Mouse (Mus musculus) thymus, adult 2 months (tissue): ENCODE measurements at regions not wholly inside any gene's neighbourhood (a gene's known extent, or its start where the extent isn't known, plus 50 kb on each side); places are given as distances from the start of the nearest gene placed in this dataset.

Source experiments
- DNase-seq: peaks from one replicate; pipeline ENCODE4 v3.0.0; 2021
- H3K27ac ChIP-seq: fragments of 200-500 bp; 2 replicates; pipeline ENCODE4 v1.5.1; 2012; ENCODE audit warnings: low read length, control low read depth; ENCODE audit not compliant: control insufficient read depth, insufficient read depth
- H3K27me3 ChIP-seq: fragments of 200-500 bp; 2 replicates; pipeline ENCODE4 v1.6.1; 2012; ENCODE audit warnings: mild to moderate bottlenecking, low read length, moderate library complexity, mixed read lengths; ENCODE audit not compliant: control insufficient read depth, insufficient read depth
- H3K36me3 ChIP-seq: fragments of 200-500 bp; 2 replicates; pipeline ENCODE4 v1.6.1; 2012; ENCODE audit warnings: mild to moderate bottlenecking, low read length, moderate library complexity; ENCODE audit not compliant: control insufficient read depth, insufficient read depth
- H3K4me1 ChIP-seq: fragments of 200-500 bp; replicated peaks from 2 replicates; pipeline ENCODE4 v1.6.1; 2012; ENCODE audit warnings: low read length; ENCODE audit not compliant: control insufficient read depth, insufficient read depth
- H3K4me3 ChIP-seq: fragments of 200-500 bp; 2 replicates; pipeline ENCODE4 v1.5.1; 2012; ENCODE audit warnings: mild to moderate bottlenecking, low read length, control low read depth, moderate library complexity; ENCODE audit not compliant: control insufficient read depth, insufficient read depth
- CTCF ChIP-seq: fragments of 200-500 bp; IDR thresholded peaks from 2 replicates; pipeline ENCODE4 v1.5.1; 2012; ENCODE audit warnings: mild to moderate bottlenecking, control low read depth, low read length, moderate library complexity, borderline replicate concordance; ENCODE audit not compliant: control insufficient read depth, poor library complexity, insufficient read depth; ENCODE audit errors: extremely low read depth
- POLR2A ChIP-seq: fragments of 200-500 bp; IDR thresholded peaks from 2 replicates; pipeline ENCODE4 v1.6.1; 2012; ENCODE audit warnings: mild to moderate bottlenecking, low read length, control low read depth, moderate library complexity; ENCODE audit not compliant: control insufficient read depth, poor library complexity, insufficient read depth; ENCODE audit errors: extremely low read depth
- WGBS: fragments of 180-500 bp; shearing (Covaris S2); methylation state at CpG from one replicate; pipeline ENCODE4 v1.1.7; 2018; 5-methylcytosine and 5-hydroxymethylcytosine counted together

- 87% methylated on average over 8 of the region's 8 CpGs for WGBS
- no peak for TF ChIP-seq CTCF
- TF ChIP-seq POLR2A, result no peak
- H3K27me3 ChIP-seq, result no peaks in the 10 kb centered on the region
- H3K4me3 ChIP-seq, result no peak overlapping the region
- H3K27ac ChIP-seq, result no peak overlapping the region
- no peak for DNase-seq
- no peaks in the 10 kb centered on the region for H3K36me3 ChIP-seq
- no peaks in the 10 kb centered on the region for H3K4me1 ChIP-seq
Observed at GRCm38 (mm10) chr4:124126258-124126657, 208.4 kb upstream of the 4930535I16Rik start.

GRCm38 (mm10) chr4:124120334-124120733, 202.5 kb upstream of the 4930535I16Rik start:
- Histone ChIP-seq H3K27me3 (no peaks in the 10 kb centered on the region), H3K4me1 (no peaks in the 10 kb centered on the region), H3K4me3 (no peak overlapping the region), H3K36me3 (no peaks in the 10 kb centered on the region), H3K27ac (no peak overlapping the region)
- DNase-seq, result no peak
- TF ChIP-seq POLR2A, result no peak
- no peak for TF ChIP-seq CTCF
- 67% methylated on average over 6 of the region's 6 CpGs for WGBS

GRCm38 (mm10) chr4:124113856-124114345, 196.1 kb upstream of the 4930535I16Rik start:
- no peak for TF ChIP-seq POLR2A
- TF ChIP-seq CTCF, result no peak
- no peaks in the 10 kb centered on the region for H3K27me3 ChIP-seq
- no peak overlapping the region for H3K27ac ChIP-seq
- WGBS, result 83% methylated on average over 12 of the region's 12 CpGs
- H3K4me1 ChIP-seq, result no peaks in the 10 kb centered on the region
- H3K36me3 ChIP-seq, result no peaks in the 10 kb centered on the region
- no peak overlapping the region for H3K4me3 ChIP-seq
- DNase-seq, result no peak

GRCm38 (mm10) chr4:124110705-124111104, 192.9 kb upstream of the 4930535I16Rik start:
- Histone ChIP-seq H3K27ac (no peak overlapping the region), H3K4me1 (no peaks in the 10 kb centered on the region), H3K36me3 (no peaks in the 10 kb centered on the region), H3K27me3 (no peaks in the 10 kb centered on the region), H3K4me3 (no peak overlapping the region)
- 60% methylated on average over 8 of the region's 8 CpGs for WGBS
- DNase-seq, result peak; percentile 16
- TF ChIP-seq POLR2A (no peak), CTCF (no peak)

- WGBS, result 82% methylated on average over 3 of the region's 3 CpGs
- no peak for TF ChIP-seq CTCF
- TF ChIP-seq POLR2A, result no peak
- no peak overlapping the region for H3K4me3 ChIP-seq
- H3K27me3 ChIP-seq, result no peaks in the 10 kb centered on the region
- no peak for DNase-seq
- H3K27ac ChIP-seq, result no peak overlapping the region
- H3K4me1 ChIP-seq, result no peaks in the 10 kb centered on the region
- no peaks in the 10 kb centered on the region for H3K36me3 ChIP-seq
Observed at GRCm38 (mm10) chr4:124109371-124109770, 191.5 kb upstream of the 4930535I16Rik start.

GRCm38 (mm10) chr4:124102684-124103083, 184.9 kb upstream of the 4930535I16Rik start:
- 39% methylated on average over 2 of the region's 2 CpGs for WGBS
- peak; percentile 35 for DNase-seq
- Histone ChIP-seq H3K36me3 (no peaks in the 10 kb centered on the region), H3K27ac (no peak overlapping the region), H3K27me3 (no peaks in the 10 kb centered on the region), H3K4me3 (no peak overlapping the region), H3K4me1 (no peaks in the 10 kb centered on the region)
- TF ChIP-seq POLR2A (no peak), CTCF (no peak)

- TF ChIP-seq CTCF (no peak), POLR2A (no peak)
- Histone ChIP-seq H3K27ac (no peak overlapping the region), H3K4me3 (no peak overlapping the region), H3K4me1 (no peaks in the 10 kb centered on the region), H3K27me3 (no peaks in the 10 kb centered on the region), H3K36me3 (no peaks in the 10 kb centered on the region)
- 97% methylated on average over 7 of the region's 7 CpGs for WGBS
- no peak for DNase-seq
Observed at GRCm38 (mm10) chr4:124086801-124087200, 169.0 kb upstream of the 4930535I16Rik start.
